Mouse (Mus musculus): ENCODE data around the gene Tapbp. TPM values are rescaled to one million over a fixed set of nuclear protein-coding genes. Genes with fewer than 3 reads are reported as not detected.

Tapbp gene
- polyA plus RNA-seq (2017; shearing (Covaris generic)), result 359 TPM

GRCm38 (mm10) chr17:33915671-33916250, at the start of gene Tapbp, which contains the start of gene Zbtb22:
Gene Tapbp (plus strand): TSS chr17:33915899.
Gene Zbtb22 (plus strand): TSS chr17:33915904.

GRCm38 (mm10) chr17:33873537-33873936, 42.2 kb upstream of the Tapbp start, which contains the start of gene Gm7029:
Gene Gm7029 (plus strand): TSS chr17:33873837.

GRCm38 (mm10) chr17:33890533-33891059, 25.1 kb upstream of the Tapbp start, which contains the start of gene Kifc1:
Gene Kifc1 (minus strand): TSS chr17:33890661.

GRCm38 (mm10) chr17:33904835-33905234, 10.9 kb upstream of the Tapbp start, which contains the start of gene Platr17:
Gene Platr17 (plus strand): TSS chr17:33905135.

GRCm38 (mm10) chr17:33909077-33909868, 6.4 kb upstream of the Tapbp start, which contains the start of gene Daxx:
Gene Daxx (plus strand): TSS chr17:33909414.

GRCm38 (mm10) chr17:33929371-33930279, 13.9 kb downstream of the Tapbp start, which contains the start of gene Rgl2:
Gene Rgl2 (plus strand): TSS chr17:33929543.

GRCm38 (mm10) chr17:33940206-33940805, 24.6 kb downstream of the Tapbp start, which contains the start of the genes Pfdn6 and Wdr46:
Gene Pfdn6 (minus strand): TSS chr17:33940343.
Gene Wdr46 (plus strand): TSS chr17:33940660.

GRCm38 (mm10) chr17:33951021-33951946, 35.6 kb downstream of the Tapbp start, which contains the start of gene B3galt4:
Gene B3galt4 (minus strand): TSS chr17:33951488.

GRCm38 (mm10) chr17:33955555-33956214, 40.0 kb downstream of the Tapbp start, which contains the start of the genes Vps52 and Rps18:
Gene Vps52 (plus strand): TSS chr17:33955812.
Gene Rps18 (minus strand): TSS chr17:33956001.

Other genes with a start within 250 kb of the Tapbp start
- gene Hnrnpm, start 229.0 kb upstream of the Tapbp start, polyA plus RNA-seq (2017; shearing (Covaris generic)), result 318 TPM
- gene March2, start 197.2 kb upstream of the Tapbp start, polyA plus RNA-seq (2017; shearing (Covaris generic)), result 85.9 TPM
- 315 TPM for gene Rab11b, start 155.4 kb upstream of the Tapbp start, polyA plus RNA-seq (2017; shearing (Covaris generic))
- 0.39 TPM for gene Angptl4, start 134.1 kb upstream of the Tapbp start, polyA plus RNA-seq (2017; shearing (Covaris generic))
- gene Kank3, start 105.4 kb upstream of the Tapbp start, polyA plus RNA-seq (2017; shearing (Covaris generic)), result 2.5 TPM
- gene Rps28, start 91.3 kb upstream of the Tapbp start, polyA plus RNA-seq (2017; shearing (Covaris generic)), result 1,034 TPM
- 205 TPM for gene Ndufa7, start 91.3 kb upstream of the Tapbp start, polyA plus RNA-seq (2017; shearing (Covaris generic))
- gene Cd320, start 72.8 kb upstream of the Tapbp start, polyA plus RNA-seq (2017; shearing (Covaris generic)), result 16.6 TPM
- not detected for gene Gm7029, start 42.1 kb upstream of the Tapbp start, polyA plus RNA-seq (2017; shearing (Covaris generic))
- gene Kifc1, start 25.2 kb upstream of the Tapbp start, polyA plus RNA-seq (2017; shearing (Covaris generic)), result 2.4 TPM
- gene Platr17, start 10.8 kb upstream of the Tapbp start, polyA plus RNA-seq (2017; shearing (Covaris generic)), result 3.3 TPM
- gene Daxx, start 6.5 kb upstream of the Tapbp start, polyA plus RNA-seq (2017; shearing (Covaris generic)), result 58.7 TPM
- gene Zbtb22, start within 50 bp of the Tapbp start, polyA plus RNA-seq (2017; shearing (Covaris generic)), result 18.9 TPM
- gene Rgl2, start 13.6 kb downstream of the Tapbp start, polyA plus RNA-seq (2017; shearing (Covaris generic)), result 91.0 TPM
- 83.7 TPM for gene Pfdn6, start 24.4 kb downstream of the Tapbp start, polyA plus RNA-seq (2017; shearing (Covaris generic))
- 38.7 TPM for gene Wdr46, start 24.8 kb downstream of the Tapbp start, polyA plus RNA-seq (2017; shearing (Covaris generic))
- 7.9 TPM for gene B3galt4, start 35.6 kb downstream of the Tapbp start, polyA plus RNA-seq (2017; shearing (Covaris generic))
- gene Vps52, start 39.9 kb downstream of the Tapbp start, polyA plus RNA-seq (2017; shearing (Covaris generic)), result 48.6 TPM
- 2,421 TPM for gene Rps18, start 40.1 kb downstream of the Tapbp start, polyA plus RNA-seq (2017; shearing (Covaris generic))
- gene H2-K1, start 84.4 kb downstream of the Tapbp start, polyA plus RNA-seq (2017; shearing (Covaris generic)), result 13,966 TPM
- 29.5 TPM for gene Ring1, start 108.8 kb downstream of the Tapbp start, polyA plus RNA-seq (2017; shearing (Covaris generic))
- gene H2-Ke6, start 112.2 kb downstream of the Tapbp start, polyA plus RNA-seq (2017; shearing (Covaris generic)), result 238 TPM
- gene Slc39a7, start 115.8 kb downstream of the Tapbp start, polyA plus RNA-seq (2017; shearing (Covaris generic)), result 112 TPM
- 85.3 TPM for gene Rxrb, start 115.9 kb downstream of the Tapbp start, polyA plus RNA-seq (2017; shearing (Covaris generic))
- gene Col11a2, start 123.5 kb downstream of the Tapbp start, polyA plus RNA-seq (2017; shearing (Covaris generic)), result 0.94 TPM
- gene H2-Oa, start 176.4 kb downstream of the Tapbp start, polyA plus RNA-seq (2017; shearing (Covaris generic)), result 6.3 TPM
- 18.9 TPM for gene H2-DMa, start 203.6 kb downstream of the Tapbp start, polyA plus RNA-seq (2017; shearing (Covaris generic))
- gene Brd2, start 206.7 kb downstream of the Tapbp start, polyA plus RNA-seq (2017; shearing (Covaris generic)), result 276 TPM
- 0.97 TPM for gene H2-DMb2, start 227.4 kb downstream of the Tapbp start, polyA plus RNA-seq (2017; shearing (Covaris generic))
- not detected for gene H2-DMb1, start 237.2 kb downstream of the Tapbp start, polyA plus RNA-seq (2017; shearing (Covaris generic))

Data from effector memory CD4-positive, alpha-beta T cell, adult 5 months (primary cell).